Mouse (Mus musculus) limb, embryonic 12.5 days (tissue): ENCODE data around the gene Dap. TPM values are rescaled to one million over a fixed set of nuclear protein-coding genes. Genes with fewer than 3 reads are reported as not detected.

ENCODE experiments used
- ATAC-seq: fragments of 200-750 bp; cut with Nextera tagmentation; 2 replicates; pipeline ENCODE4 v1.8.0; 2017; ENCODE audit warnings: low read depth, moderate TSS enrichment; ENCODE audit not compliant: insufficient number of reproducible peaks, insufficient read depth, low FRiP score, low TSS enrichment
- H3K27ac ChIP-seq: fragments of 300-500 bp; sonication (generic); 2 replicates; pipeline ENCODE4 v1.5.1; 2016; ENCODE audit warnings: mild to moderate bottlenecking, moderate library complexity
- H3K27me3 ChIP-seq: fragments of 300-500 bp; sonication (generic); 2 replicates; pipeline ENCODE4 v1.6.1; 2016; ENCODE audit warnings: mild to moderate bottlenecking, moderate library complexity
- H3K36me3 ChIP-seq: fragments of 300-500 bp; sonication (generic); 2 replicates; pipeline ENCODE4 v1.6.1; 2016; ENCODE audit warnings: mild to moderate bottlenecking, moderate library complexity
- H3K4me1 ChIP-seq: fragments of 300-500 bp; sonication (generic); replicated peaks from 2 replicates; pipeline ENCODE4 v1.6.1; 2016
- H3K4me2 ChIP-seq: fragments of 300-500 bp; sonication (generic); 2 replicates; pipeline ENCODE4 v1.6.1; 2016; ENCODE audit warnings: mild to moderate bottlenecking, moderate library complexity
- H3K4me3 ChIP-seq: fragments of 300-500 bp; sonication (generic); replicated peaks from 2 replicates; pipeline ENCODE4 v1.5.1; 2016; ENCODE audit warnings: mild to moderate bottlenecking
- H3K9ac ChIP-seq: fragments of 300-500 bp; sonication (generic); replicated peaks from 2 replicates; pipeline ENCODE4 v1.6.1; 2016; ENCODE audit warnings: mild to moderate bottlenecking, moderate library complexity
- H3K9me3 ChIP-seq: fragments of 300-500 bp; sonication (generic); 2 replicates; pipeline ENCODE4 v1.6.1; 2016; ENCODE audit warnings: mild to moderate bottlenecking, moderate library complexity
- WGBS: fragments of 180-500 bp; shearing (Covaris S2); methylation state at CpG from one replicate; pipeline ENCODE4 v1.1.7; 2016; 5-methylcytosine and 5-hydroxymethylcytosine counted together
- polyA plus RNA-seq: library from polyadenylated mRNA; unstranded; fragments of >200 nt; fragmentation: Nextera tagmentation; extraction: Ambion mirVana; gene quantifications from 2 replicates; pipeline ENCODE4 v1.2.1, GENCODE M21; 2016

The Dap gene
- polyA plus RNA-seq, 1 experiment from 2014 or later: 66.3 TPM

GRCm38 (mm10) chr15:31323684-31324083 lies 99.6 kb downstream of the Dap start:
- Histone ChIP-seq H3K4me3 (no peak overlapping the region), H3K4me2 (no peak overlapping the region), H3K9ac (no peak overlapping the region), H3K27ac (no peak overlapping the region), H3K36me3 (no peaks in the 10 kb centered on the region), H3K27me3 (no peaks in the 10 kb centered on the region), H3K9me3 (no peaks in the 10 kb centered on the region), H3K4me1 (peaks cover 8% of the 10 kb centered on the region)
- no peak for ATAC-seq
- 80% methylated on average over 4 of the region's 4 CpGs for WGBS

Other genes starting within 250 kb of the Dap start
- 0.20 and 0.73 TPM in 2 replicates for gene Ankrd33b, start 143.4 kb downstream of the Dap start, polyA plus RNA-seq
- gene Ropn1l, start 229.4 kb downstream of the Dap start, polyA plus RNA-seq: 2.3 and 3.6 TPM in 2 replicates